Mouse (Mus musculus): Measurements from ENCODE around the gene Cd46. TPM values are rescaled to one million over a fixed set of nuclear protein-coding genes. Genes with fewer than 3 reads are reported as not detected.

Cd46 gene
- polyA plus RNA-seq, 1 experiment from 2014 or later: 0.35 TPM

DNA sequence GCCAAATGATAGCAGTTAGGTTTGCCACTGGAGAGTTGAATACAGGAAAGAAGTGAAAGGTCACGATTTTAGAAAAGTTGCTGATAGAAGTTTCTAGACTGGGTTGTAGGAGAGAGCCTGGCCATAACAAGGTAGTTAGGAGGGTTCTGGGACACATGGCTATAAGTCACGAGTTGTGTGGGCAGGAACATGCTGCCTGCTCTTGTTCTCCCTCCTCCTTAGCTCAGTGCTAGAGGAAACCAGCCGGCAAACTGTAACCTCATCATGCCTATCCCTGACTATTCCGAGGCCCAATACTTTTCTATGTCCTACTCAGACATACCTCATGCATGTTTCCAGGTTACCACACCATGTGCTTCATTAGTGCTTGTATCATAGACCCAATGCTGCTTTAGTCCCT is 88.7 kb downstream of the Cd46 start:
- ChIA-PET CTCF (interaction anchor here (1.5 kb wide), 1 partner anchor 12 kb away, joined by 7 read pairs; no protein-coding TSS in a partner anchor), POLR2A (no interaction called here)
- H3K27me3 ChIP-seq: no peaks in the 10 kb centered on the region
- in situ Hi-C loops (cut with MboI; ENCODE audit: low pct_unique_long_range_greater_than_20kb): no loop called here
- ATAC-seq (no peak), DNase-seq (ENCODE audit: low read depth, low spot score) (no peak)
- TF ChIP-seq CTCF (IDR thresholded peaks at IDR 0.05): no peak

DNA sequence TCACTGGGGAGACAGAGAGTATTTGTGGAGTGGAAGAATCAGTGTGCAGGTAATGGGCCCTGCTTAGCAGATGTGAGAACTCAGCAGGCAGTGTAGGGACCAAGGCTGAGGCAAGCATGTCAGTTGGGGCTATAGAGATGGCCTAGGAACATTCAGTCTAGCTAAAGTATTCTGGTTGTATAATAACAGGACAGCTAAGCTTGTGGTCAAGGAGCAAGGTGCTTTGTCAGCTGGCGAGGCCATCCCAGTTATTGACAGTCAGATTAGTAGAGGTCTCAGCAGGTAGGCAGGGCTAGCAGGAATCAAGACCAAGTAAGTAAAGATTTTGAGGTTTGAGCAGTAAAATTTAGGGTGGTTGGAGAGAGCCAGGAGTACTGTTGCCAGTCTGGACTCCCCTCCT is 93.7 kb downstream of the Cd46 start:
- no peak for DNase-seq (ENCODE audit: low read depth, low spot score)
- no peak for ATAC-seq
- H3K27me3 ChIP-seq: no peaks in the 10 kb centered on the region
- in situ Hi-C loops (cut with MboI; ENCODE audit: low pct_unique_long_range_greater_than_20kb): no loop called here
- ChIA-PET POLR2A (no interaction called here), CTCF (interaction anchor here (1.2 to 1.8 kb wide), 4 partner anchors 8 to 22 kb away, joined by 3 to 5 read pairs (median 4); no protein-coding TSS in a partner anchor)
- TF ChIP-seq CTCF (IDR thresholded peaks at IDR 0.05): no peak

DNA sequence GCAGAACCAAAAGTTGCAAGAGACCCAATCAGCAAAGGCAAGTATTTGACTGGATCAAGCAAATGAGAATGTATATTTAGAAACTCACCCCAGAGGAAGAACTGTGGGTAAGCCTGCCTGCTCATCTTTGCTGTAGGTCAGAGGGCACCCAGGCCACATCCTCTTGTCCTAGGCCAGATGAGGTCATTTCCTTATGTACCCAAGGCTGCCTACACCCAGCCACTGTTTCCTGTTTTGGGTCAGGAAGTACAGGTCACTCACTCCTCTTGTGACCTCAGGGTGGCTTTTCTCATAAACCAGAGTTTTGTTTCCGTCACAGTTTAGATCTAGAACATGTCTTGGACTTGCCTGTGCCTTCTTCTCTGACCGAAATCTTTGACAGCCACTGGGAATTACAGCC is 96.9 kb downstream of the Cd46 start:
- no peak for TF ChIP-seq CTCF (IDR thresholded peaks at IDR 0.05)
- ChIA-PET CTCF (no interaction called here), POLR2A (no interaction called here)
- DNase-seq (ENCODE audit: low read depth, low spot score) (no peak), ATAC-seq (no peak)
- no peaks in the 10 kb centered on the region for H3K27me3 ChIP-seq
- in situ Hi-C loops (cut with MboI; ENCODE audit: low pct_unique_long_range_greater_than_20kb): no loop called here

DNA sequence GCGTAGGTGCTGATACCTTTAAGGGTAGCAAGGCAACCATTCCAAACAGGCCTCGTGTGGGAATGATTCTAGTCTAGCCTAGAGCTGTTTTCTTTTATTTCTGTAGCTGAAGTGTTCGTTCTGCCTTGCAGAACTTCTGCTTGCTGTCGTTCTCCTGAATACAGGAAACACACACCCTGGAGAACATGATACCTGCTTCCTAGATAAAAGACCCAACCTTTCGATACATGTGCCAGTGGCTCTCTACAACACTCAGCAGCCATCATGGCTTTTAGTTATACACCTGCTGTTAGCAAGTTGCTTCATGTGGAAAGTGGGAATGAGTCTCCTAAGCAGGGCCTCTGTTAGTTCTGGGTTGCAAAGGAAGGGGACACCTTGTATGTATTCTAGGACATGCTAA is 97.8 kb downstream of the Cd46 start:
- ChIA-PET POLR2A (no interaction called here), CTCF (no interaction called here)
- in situ Hi-C loops (cut with MboI; ENCODE audit: low pct_unique_long_range_greater_than_20kb): no loop called here
- no peak for TF ChIP-seq CTCF (IDR thresholded peaks at IDR 0.05)
- no peak for DNase-seq (ENCODE audit: low read depth, low spot score)
- H3K27me3 ChIP-seq: no peaks in the 10 kb centered on the region
- ATAC-seq: no peak

DNA sequence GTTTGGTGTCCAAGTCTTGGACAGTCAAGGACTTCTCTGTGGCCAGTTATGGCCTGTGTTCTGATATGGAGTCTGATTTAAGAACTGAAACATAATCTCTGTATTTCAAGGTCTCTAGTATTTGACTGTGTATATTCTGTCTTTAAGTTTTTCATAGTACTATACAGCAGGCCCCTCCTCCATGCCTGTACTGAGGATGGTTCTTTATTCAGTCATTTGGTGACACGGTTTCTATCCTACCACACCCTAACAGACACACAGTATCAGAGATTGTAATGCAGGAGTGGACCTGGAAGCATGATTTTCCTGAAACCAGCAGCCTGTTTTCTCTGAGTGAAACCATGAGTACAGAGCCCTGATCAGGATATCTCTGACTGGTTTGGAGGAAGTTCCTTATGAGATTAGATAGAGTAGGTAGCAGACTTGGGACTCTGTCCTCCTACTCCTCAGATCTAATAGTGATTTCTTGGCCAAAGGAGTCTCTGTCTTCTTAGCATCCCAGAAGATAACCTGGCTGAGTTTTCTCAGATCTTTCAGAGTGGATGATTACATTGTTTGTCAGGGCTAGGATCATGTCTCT is 98.5 kb downstream of the Cd46 start:
- POLR2A ChIA-PET: interaction anchor here (0.7 kb wide), 1 partner anchor 138 kb away, joined by 3 read pairs; the partner anchor contains the start of gene Cr1l
- H3K27me3 ChIP-seq: no peaks in the 10 kb centered on the region
- DNase-seq (ENCODE audit: low read depth, low spot score) (no peak), ATAC-seq (no peak)
- TF ChIP-seq CTCF (IDR thresholded peaks at IDR 0.05): no peak
- CTCF ChIA-PET: no interaction called here
- in situ Hi-C loops (cut with MboI; ENCODE audit: low pct_unique_long_range_greater_than_20kb): no loop called here

DNA sequence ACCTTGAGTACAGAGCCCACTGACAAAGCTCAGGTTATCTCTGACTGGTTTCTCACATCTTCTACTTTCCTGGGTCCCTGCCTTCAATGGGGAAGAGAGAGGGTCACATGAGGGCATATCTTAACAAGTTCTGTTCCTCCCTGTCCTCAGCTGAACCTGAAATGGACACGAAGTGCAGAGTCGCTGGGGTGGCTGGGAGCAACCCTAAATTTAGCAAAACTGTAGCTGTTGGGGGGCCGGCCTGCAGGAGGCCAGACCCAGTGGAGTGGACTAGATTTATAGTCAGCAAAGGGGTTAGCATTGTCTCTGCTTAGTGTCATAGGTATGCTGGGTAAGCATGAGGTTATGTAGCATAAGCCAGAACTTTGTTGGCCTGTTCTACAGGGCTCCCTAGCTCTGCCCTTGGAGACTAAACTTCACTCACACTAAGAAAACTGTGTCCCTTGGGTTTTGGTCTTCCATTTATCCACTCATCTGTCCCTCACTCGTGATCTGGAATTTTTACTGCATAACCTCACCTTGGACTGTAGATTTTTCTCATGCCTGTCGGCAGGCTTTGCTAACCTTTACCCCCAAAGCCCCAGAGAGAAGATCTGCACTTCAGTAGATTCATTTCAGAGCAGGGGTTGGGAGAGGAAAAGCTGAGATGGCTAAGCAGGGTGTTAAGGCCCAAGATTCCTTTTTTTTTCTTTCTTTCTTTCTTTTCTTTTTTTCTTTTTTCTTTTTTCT is 99.3 kb downstream of the Cd46 start:
- ATAC-seq: no peak
- in situ Hi-C loops (cut with MboI; ENCODE audit: low pct_unique_long_range_greater_than_20kb): no loop called here
- DNase-seq (ENCODE audit: low read depth, low spot score): no peak

DNA sequence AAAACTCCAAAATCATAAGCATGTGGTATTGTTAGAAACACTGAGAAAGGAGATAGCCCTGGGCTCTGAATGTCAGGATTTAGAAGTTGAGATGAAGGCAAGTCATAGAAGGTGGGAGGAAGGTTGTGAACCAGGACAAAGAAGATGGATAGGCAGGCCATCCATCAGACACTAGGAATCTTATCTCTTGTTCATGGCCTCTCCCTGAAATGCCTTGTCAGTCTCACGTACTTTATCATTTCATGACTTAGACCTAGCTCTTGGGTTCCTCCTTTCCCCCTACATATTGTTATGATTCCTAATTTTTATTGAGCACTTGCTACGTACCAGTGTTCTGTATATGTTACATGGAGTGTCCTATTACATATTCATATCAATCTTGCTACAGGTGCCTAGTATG is 100.4 kb downstream of the Cd46 start:
- CTCF ChIA-PET: interaction anchor here (1.2 to 1.6 kb wide), 2 partner anchors 15 to 20 kb away, joined by 4 to 8 read pairs; no protein-coding TSS in a partner anchor
- POLR2A ChIA-PET: no interaction called here
- DNase-seq (ENCODE audit: low read depth, low spot score) (no peak), ATAC-seq (no peak)
- no peaks in the 10 kb centered on the region for H3K27me3 ChIP-seq
- in situ Hi-C loops (cut with MboI; ENCODE audit: low pct_unique_long_range_greater_than_20kb): no loop called here
- TF ChIP-seq CTCF (IDR thresholded peaks at IDR 0.05): no peak

More for the DNA sequence above, 99.3 kb downstream of the Cd46 start:
- no peaks in the 10 kb centered on the region for H3K27me3 ChIP-seq
- ChIA-PET CTCF (interaction anchor here (0.7 to 1.2 kb wide), 2 partner anchors 10 to 19 kb away, joined by 3 to 4 read pairs; no protein-coding TSS in a partner anchor), POLR2A (interaction anchor here (0.7 kb wide), 1 partner anchor 138 kb away, joined by 3 read pairs; the partner anchor contains the start of gene Cr1l)
- no peak for TF ChIP-seq CTCF (IDR thresholded peaks at IDR 0.05)

DNA sequence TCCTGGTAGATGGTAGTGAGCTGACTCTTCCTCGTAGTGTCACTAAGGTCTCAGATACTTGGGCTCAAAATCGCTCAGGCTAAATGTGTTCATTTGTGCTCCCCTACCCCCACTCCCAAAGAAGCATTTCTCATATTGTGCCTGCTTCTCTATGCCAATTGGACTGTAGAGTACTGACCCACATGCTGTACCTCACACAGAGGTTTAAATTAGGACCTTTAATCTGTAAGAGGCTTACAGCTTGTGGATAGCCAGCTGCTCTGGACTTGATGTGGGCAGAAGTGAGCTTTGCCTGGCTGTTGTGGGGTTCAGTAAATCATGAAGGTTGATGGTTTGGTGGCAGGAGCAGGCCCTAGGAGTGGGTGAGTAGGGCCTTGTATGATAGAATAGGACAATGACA is 101.1 kb downstream of the Cd46 start:
- CTCF ChIA-PET: interaction anchor here (1.6 kb wide), 1 partner anchor 15 kb away, joined by 8 read pairs; no protein-coding TSS in a partner anchor
- ATAC-seq (no peak), DNase-seq (ENCODE audit: low read depth, low spot score) (no peak)
- no peak for TF ChIP-seq CTCF (IDR thresholded peaks at IDR 0.05)
- no peaks in the 10 kb centered on the region for H3K27me3 ChIP-seq
- POLR2A ChIA-PET: no interaction called here
- in situ Hi-C loops (cut with MboI; ENCODE audit: low pct_unique_long_range_greater_than_20kb): no loop called here

DNA sequence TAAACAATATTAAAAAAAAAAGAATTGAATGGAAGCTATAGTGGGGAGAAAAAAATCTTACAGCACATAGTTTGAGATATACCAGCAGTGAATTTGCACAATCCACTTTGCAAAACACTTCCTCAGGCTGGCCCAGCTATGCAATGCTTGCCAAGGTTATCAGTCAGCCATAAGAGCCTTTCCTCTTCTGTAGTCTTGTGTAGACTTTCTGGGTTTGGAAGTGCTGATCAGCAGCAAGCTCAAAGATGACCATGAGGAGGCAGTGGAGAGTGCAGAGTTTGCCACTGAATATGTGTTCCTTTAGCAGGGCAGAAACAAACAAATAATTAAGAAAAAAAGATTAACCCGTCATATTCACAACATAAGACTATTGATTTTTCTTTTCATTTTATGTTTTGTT is 103.0 kb downstream of the Cd46 start:
- ATAC-seq: no peak
- POLR2A ChIA-PET: no interaction called here
- DNase-seq (ENCODE audit: low read depth, low spot score): no peak
- peak; percentile 18 for TF ChIP-seq CTCF (IDR thresholded peaks at IDR 0.05)
- in situ Hi-C loops (cut with MboI; ENCODE audit: low pct_unique_long_range_greater_than_20kb): no loop called here
- CTCF ChIA-PET: interaction anchor here (1.4 to 1.7 kb wide), 4 partner anchors 10 to 52 kb away, joined by 4 read pairs; no protein-coding TSS in a partner anchor
- no peaks in the 10 kb centered on the region for H3K27me3 ChIP-seq

Other genes with a start within 250 kb of the Cd46 start
- gene Cd34, start 153.4 kb downstream of the Cd46 start, polyA plus RNA-seq (2021): 0.05 TPM
- 31.4 TPM for gene Cr1l, start 39.3 kb upstream of the Cd46 start, polyA plus RNA-seq (2021)
- 2.9 TPM for gene Cr2, start 84.5 kb upstream of the Cd46 start, polyA plus RNA-seq (2021)